18 mouse cellular contexts compared by ENCODE assay signal in the genomic region with DNA sequence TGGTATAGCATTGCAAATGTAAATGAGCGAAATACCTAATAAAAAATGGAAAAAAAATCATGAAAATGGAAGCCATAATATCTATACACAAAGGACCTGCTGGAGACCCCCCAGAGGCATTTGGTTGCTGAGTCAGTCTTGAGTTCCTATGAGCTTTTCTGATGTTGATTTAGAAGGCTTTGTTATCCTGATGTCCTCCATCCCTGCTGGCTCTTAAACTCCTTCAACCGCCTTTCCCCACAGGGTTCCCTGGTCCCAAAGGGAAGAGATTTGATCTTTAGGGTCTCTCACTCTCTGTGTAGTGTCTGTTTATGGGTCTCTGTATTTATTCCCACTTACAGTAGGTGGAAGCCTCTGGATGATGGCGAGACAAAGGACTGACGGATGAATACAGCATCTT.
"Had no signal": no experiment of that assay in that cellular context is flagged by ENCODE, and none has a peak within 500 bp of the region (broad histone marks: within the 10 kb centered on the region; RNA-seq: fewer than 3 reads in every experiment).

No protein-coding gene starts in this region.

- H3K4me2 ChIP-seq: liver, embryonic 15.5 days; lung, embryonic 15.5 days; midbrain, embryonic 12.5 days; neural tube, embryonic 12.5 days; stomach, embryonic 15.5 days had no signal

- H3K4me1 ChIP-seq: liver, embryonic 15.5 days; lung, embryonic 15.5 days; megakaryocyte, embryonic 14.5 days; midbrain, embryonic 12.5 days; neural tube, embryonic 12.5 days; stomach, embryonic 15.5 days had no signal

- H3K9ac ChIP-seq: liver, embryonic 15.5 days; liver, postnatal 0 days; lung, embryonic 15.5 days; midbrain, embryonic 12.5 days; neural tube, embryonic 12.5 days; stomach, embryonic 15.5 days had no signal

- H3K9me3 ChIP-seq: liver, embryonic 15.5 days; lung, embryonic 15.5 days; midbrain, embryonic 12.5 days; neural tube, embryonic 12.5 days; stomach, embryonic 15.5 days had no signal

- H3K27me3 ChIP-seq: liver, embryonic 15.5 days; lung, embryonic 15.5 days; megakaryocyte, embryonic 14.5 days; midbrain, embryonic 12.5 days; neural tube, embryonic 12.5 days; stomach, embryonic 15.5 days had no signal

- DNase-seq: liver, postnatal 0 days; lung, adult 2 months; lung, postnatal 14 days; lung, postnatal 36 days; midbrain, embryonic 14.5 days; right cerebral cortex, postnatal 14 days; thymus, adult 2 months; thymus, postnatal 25 days; thymus, postnatal 4 days had no signal

- ATAC-seq: liver, postnatal 0 days; lung, postnatal 0 days had no signal

- H3K4me3 ChIP-seq: liver, embryonic 15.5 days; lung, embryonic 15.5 days; megakaryocyte, embryonic 14.5 days; midbrain, embryonic 12.5 days; neural tube, embryonic 12.5 days; stomach, embryonic 15.5 days had no signal

- H3K27ac ChIP-seq: liver, embryonic 15.5 days; lung, embryonic 15.5 days; macrophage; midbrain, embryonic 12.5 days; neural tube, embryonic 12.5 days; stomach, embryonic 15.5 days; stomach, postnatal 0 days had no signal

- H3K36me3 ChIP-seq: liver, embryonic 15.5 days; lung, embryonic 15.5 days; midbrain, embryonic 12.5 days; neural tube, embryonic 12.5 days; stomach, embryonic 15.5 days had no signal
